Mouse (Mus musculus): ENCODE measurements at regions not wholly inside any gene's neighbourhood (a gene's known extent, or its start where the extent isn't known, plus 50 kb on each side); places are given as distances from the start of the nearest gene placed in this dataset.

- Histone ChIP-seq H3K4me1 (peaks cover 24% of the 10 kb centered on the region), H3K27me3 (no peaks in the 10 kb centered on the region), H3K9ac (no peak overlapping the region), H3K9me3 (replicated peaks) (no peaks in the 10 kb centered on the region), H3K4me2 (replicated peaks) (no peak overlapping the region), H3K4me3 (no peak overlapping the region), H3K36me3 (no peaks in the 10 kb centered on the region), H3K27ac (no peak overlapping the region)
- no peak for ATAC-seq (ENCODE audit: low FRiP score)
- 39% methylated on average over 5 of the region's 5 CpGs for WGBS
These were observed 182.4 kb downstream of the Utp6 start for GRCm38 (mm10) chr11:79779756-79780155.

- 82% methylated on average over 5 of the region's 5 CpGs for WGBS
- ATAC-seq (ENCODE audit: low FRiP score) = no peak
- Histone ChIP-seq H3K9ac (no peak overlapping the region), H3K4me2 (replicated peaks) (no peak overlapping the region), H3K27ac (no peak overlapping the region), H3K4me1 (peaks cover 17% of the 10 kb centered on the region), H3K9me3 (replicated peaks) (no peaks in the 10 kb centered on the region), H3K36me3 (no peaks in the 10 kb centered on the region), H3K4me3 (no peak overlapping the region), H3K27me3 (no peaks in the 10 kb centered on the region)
These were observed 183.7 kb downstream of the Utp6 start for GRCm38 (mm10) chr11:79778522-79778921.

DNA sequence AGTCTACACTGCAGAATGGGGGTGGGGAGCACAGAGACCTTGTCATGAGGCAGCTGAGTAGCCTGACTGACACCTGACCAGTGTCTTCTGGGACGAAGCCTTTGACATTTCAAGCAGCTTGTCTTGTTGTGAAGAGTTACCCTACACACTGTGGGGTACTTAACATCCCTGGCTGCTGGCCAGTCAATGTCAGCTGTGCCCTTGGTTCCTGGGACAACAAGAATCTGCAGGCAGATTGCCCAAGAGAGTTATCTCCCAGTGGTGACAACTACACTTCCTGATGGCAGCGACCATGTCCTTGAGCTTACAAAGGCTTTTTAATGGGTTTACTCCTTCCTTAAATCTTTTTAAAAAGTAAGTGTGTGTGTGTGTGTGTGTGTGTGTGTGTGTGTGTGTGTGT is 184.2 kb downstream of the Utp6 start:
- ATAC-seq (ENCODE audit: low FRiP score) = no peak
- 67% methylated on average over 2 of the region's 2 CpGs for WGBS
- H3K36me3 ChIP-seq = no peaks in the 10 kb centered on the region
- no peak overlapping the region for H3K9ac ChIP-seq
- no peak overlapping the region for H3K4me2 ChIP-seq (replicated peaks)
- H3K4me3 ChIP-seq = no peak overlapping the region
- no peaks in the 10 kb centered on the region for H3K27me3 ChIP-seq
- no peak overlapping the region for H3K27ac ChIP-seq
- H3K9me3 ChIP-seq (replicated peaks) = no peaks in the 10 kb centered on the region
- peaks cover 13% of the 10 kb centered on the region for H3K4me1 ChIP-seq

GRCm38 (mm10) chr11:79776577-79776976 is 185.6 kb downstream of the Rab11fip4 start:
- Histone ChIP-seq H3K4me2 (replicated peaks) (no peak overlapping the region), H3K4me1 (peaks cover 13% of the 10 kb centered on the region), H3K36me3 (no peaks in the 10 kb centered on the region), H3K4me3 (no peak overlapping the region), H3K27ac (no peak overlapping the region), H3K9me3 (replicated peaks) (no peaks in the 10 kb centered on the region), H3K9ac (no peak overlapping the region), H3K27me3 (no peaks in the 10 kb centered on the region)
- ATAC-seq (ENCODE audit: low FRiP score) = no peak
- 25% methylated on average over 6 of the region's 6 CpGs for WGBS

DNA sequence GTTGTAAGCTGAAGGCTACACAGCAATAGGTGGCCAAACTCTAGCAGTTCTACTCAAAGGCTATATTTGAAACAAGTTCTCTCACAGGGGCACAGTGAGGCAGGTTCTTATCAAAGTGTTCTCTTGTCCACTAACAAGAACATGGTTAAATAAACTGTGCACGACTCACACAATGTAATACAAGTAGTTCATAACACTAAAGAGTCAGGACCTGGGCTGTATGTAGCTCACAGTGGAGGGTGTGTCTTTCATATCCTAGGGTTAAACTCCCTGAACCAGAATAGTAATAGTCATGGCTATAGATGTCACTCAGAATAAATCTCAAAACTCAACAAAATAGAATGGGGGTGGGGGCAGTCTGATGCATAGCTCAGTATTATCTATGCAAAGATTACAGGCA is 182.7 kb downstream of the Rab11fip4 start:
- H3K36me3 ChIP-seq = no peaks in the 10 kb centered on the region
- 79% methylated on average over 1 of the region's 1 CpGs for WGBS
- H3K9ac ChIP-seq = no peak overlapping the region
- no peak overlapping the region for H3K27ac ChIP-seq
- no peak overlapping the region for H3K4me3 ChIP-seq
- H3K27me3 ChIP-seq = no peaks in the 10 kb centered on the region
- H3K9me3 ChIP-seq (replicated peaks) = no peaks in the 10 kb centered on the region
- ATAC-seq (ENCODE audit: low FRiP score) = no peak
- peaks cover 7% of the 10 kb centered on the region for H3K4me1 ChIP-seq
- no peak overlapping the region for H3K4me2 ChIP-seq (replicated peaks)

DNA sequence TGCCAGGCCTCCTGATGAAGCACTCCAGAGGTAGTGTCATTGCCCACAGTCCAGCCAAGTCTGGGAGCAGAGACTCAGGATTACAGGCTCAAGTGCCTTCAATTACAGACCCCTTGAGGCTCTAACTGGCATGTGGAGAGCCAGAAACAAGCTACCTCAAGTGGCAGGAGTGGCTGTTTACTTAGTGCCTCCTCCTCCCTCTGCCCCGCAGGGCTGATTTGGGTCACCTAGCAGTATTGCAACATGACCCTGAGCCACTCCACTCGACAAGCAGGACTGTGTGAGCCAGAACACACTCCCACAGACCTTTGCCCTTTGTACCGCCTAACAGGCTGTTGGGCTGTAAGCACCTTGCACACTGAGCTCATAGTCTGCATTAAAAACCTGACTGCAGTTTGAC is 180.4 kb downstream of the Rab11fip4 start:
- Histone ChIP-seq H3K4me2 (replicated peaks) (no peak overlapping the region), H3K27ac (no peak overlapping the region), H3K9me3 (replicated peaks) (no peaks in the 10 kb centered on the region), H3K4me1 (0 out of 2 replicates have a peak, but pooled peaks cover 3% of the 10 kb centered on the region), H3K4me3 (no peak overlapping the region), H3K27me3 (no peaks in the 10 kb centered on the region), H3K9ac (no peak overlapping the region), H3K36me3 (no peaks in the 10 kb centered on the region)
- ATAC-seq (ENCODE audit: low FRiP score) = no peak
- WGBS = 52% methylated on average over 3 of the region's 3 CpGs

- Histone ChIP-seq H3K4me3 (no peak overlapping the region), H3K27me3 (no peaks in the 10 kb centered on the region), H3K27ac (no peak overlapping the region), H3K9me3 (replicated peaks) (no peaks in the 10 kb centered on the region), H3K4me2 (replicated peaks) (no peak overlapping the region), H3K9ac (no peak overlapping the region), H3K4me1 (0 out of 2 replicates have a peak, but pooled peaks cover 6% of the 10 kb centered on the region), H3K36me3 (no peaks in the 10 kb centered on the region)
- ATAC-seq (ENCODE audit: low FRiP score) = no peak
- WGBS = 85% methylated on average over 5 of the region's 5 CpGs
These were observed 176.1 kb downstream of the Rab11fip4 start for GRCm38 (mm10) chr11:79767111-79767510.

GRCm38 (mm10) chr11:79766036-79766435 is 175.0 kb downstream of the Rab11fip4 start:
- Histone ChIP-seq H3K36me3 (no peaks in the 10 kb centered on the region), H3K27me3 (no peaks in the 10 kb centered on the region), H3K4me2 (replicated peaks) (no peak overlapping the region), H3K4me1 (0 out of 2 replicates have a peak, but pooled peaks cover 3% of the 10 kb centered on the region), H3K27ac (no peak overlapping the region), H3K9me3 (replicated peaks) (no peaks in the 10 kb centered on the region), H3K9ac (no peak overlapping the region), H3K4me3 (no peak overlapping the region)
- no peak for ATAC-seq (ENCODE audit: low FRiP score)
- 90% methylated on average over 2 of the region's 2 CpGs for WGBS

- H3K27me3 ChIP-seq = no peaks in the 10 kb centered on the region
- no peaks in the 10 kb centered on the region for H3K9me3 ChIP-seq (replicated peaks)
- no peak overlapping the region for H3K4me3 ChIP-seq
- ATAC-seq (ENCODE audit: low FRiP score) = no peak
- H3K9ac ChIP-seq = no peak overlapping the region
- no peak overlapping the region for H3K27ac ChIP-seq
- 41% methylated on average over 2 of the region's 2 CpGs for WGBS
- no peaks in the 10 kb centered on the region for H3K36me3 ChIP-seq
- 0 out of 2 replicates have a peak, but pooled peaks cover 3% of the 10 kb centered on the region for H3K4me1 ChIP-seq
- no peak overlapping the region for H3K4me2 ChIP-seq (replicated peaks)
These were observed 174.4 kb downstream of the Rab11fip4 start for GRCm38 (mm10) chr11:79765396-79765795.

DNA sequence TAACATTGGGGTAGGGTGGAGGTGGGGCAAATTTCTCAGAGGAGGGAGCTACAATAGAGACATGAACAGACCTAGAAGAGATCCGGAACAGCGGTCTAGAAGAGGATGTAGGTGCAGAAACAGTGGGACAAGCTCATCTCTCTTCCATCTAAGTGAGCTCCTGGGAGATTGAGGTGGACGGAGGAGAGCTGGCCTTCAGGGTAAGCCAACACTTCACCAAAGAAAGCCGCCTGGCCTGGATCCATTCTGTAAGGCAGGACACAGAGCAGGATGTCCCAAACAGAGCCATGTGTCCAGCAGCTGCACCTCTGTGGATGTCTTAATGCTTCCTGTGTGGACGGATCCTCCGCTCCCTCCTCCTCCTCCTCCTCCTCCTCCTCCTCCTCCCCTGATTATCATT is 173.0 kb downstream of the Rab11fip4 start:
- Histone ChIP-seq H3K9ac (no peak overlapping the region), H3K27me3 (no peaks in the 10 kb centered on the region), H3K9me3 (replicated peaks) (no peaks in the 10 kb centered on the region), H3K4me2 (replicated peaks) (no peak overlapping the region), H3K36me3 (no peaks in the 10 kb centered on the region), H3K27ac (no peak overlapping the region), H3K4me3 (no peak overlapping the region), H3K4me1 (0 out of 2 replicates have a peak, but pooled peaks cover 3% of the 10 kb centered on the region)
- ATAC-seq (ENCODE audit: low FRiP score) = no peak
- 81% methylated on average over 6 of the region's 6 CpGs for WGBS

GRCm38 (mm10) chr11:79762654-79763053 is 171.6 kb downstream of the Rab11fip4 start:
- H3K9ac ChIP-seq = no peak overlapping the region
- H3K27me3 ChIP-seq = no peaks in the 10 kb centered on the region
- H3K27ac ChIP-seq = no peak overlapping the region
- no peak overlapping the region for H3K4me3 ChIP-seq
- no peaks in the 10 kb centered on the region for H3K36me3 ChIP-seq
- WGBS = 98% methylated on average over 2 of the region's 2 CpGs
- H3K9me3 ChIP-seq (replicated peaks) = no peaks in the 10 kb centered on the region
- H3K4me2 ChIP-seq (replicated peaks) = no peak overlapping the region
- 0 out of 2 replicates have a peak, but pooled peaks cover 3% of the 10 kb centered on the region for H3K4me1 ChIP-seq
- ATAC-seq (ENCODE audit: low FRiP score) = no peak

GRCm38 (mm10) chr11:79762027-79762426 is 171.0 kb downstream of the Rab11fip4 start:
- Histone ChIP-seq H3K4me3 (no peak overlapping the region), H3K27me3 (no peaks in the 10 kb centered on the region), H3K9me3 (replicated peaks) (no peaks in the 10 kb centered on the region), H3K36me3 (no peaks in the 10 kb centered on the region), H3K4me1 (0 out of 2 replicates have a peak, but pooled peaks cover 3% of the 10 kb centered on the region), H3K9ac (no peak overlapping the region), H3K4me2 (replicated peaks) (no peak overlapping the region), H3K27ac (no peak overlapping the region)
- no peak for ATAC-seq (ENCODE audit: low FRiP score)
- 58% methylated on average over 2 of the region's 2 CpGs for WGBS

DNA sequence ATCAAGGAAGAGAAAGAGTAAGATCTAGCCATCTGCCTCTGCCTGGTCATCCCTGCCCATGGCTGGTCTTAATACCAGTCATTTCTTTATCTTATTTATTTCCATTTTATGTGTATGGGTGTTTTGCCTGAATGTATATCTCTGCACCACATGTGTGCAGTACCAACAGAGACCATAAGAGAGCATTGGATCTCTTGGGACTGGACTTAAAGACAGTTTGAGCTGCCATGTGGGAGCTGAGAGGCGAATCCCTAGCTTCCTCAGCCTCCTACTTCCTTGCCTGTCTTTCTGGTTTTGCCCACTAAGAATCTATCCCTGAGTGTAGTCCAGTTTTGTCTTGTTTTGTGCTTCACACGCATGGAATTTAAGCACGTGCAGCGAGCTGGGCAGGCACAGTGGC is 169.5 kb downstream of the Rab11fip4 start:
- ATAC-seq (ENCODE audit: low FRiP score) = no peak
- 94% methylated on average over 4 of the region's 4 CpGs for WGBS

More for the DNA sequence above, 169.5 kb downstream of the Rab11fip4 start:
- H3K27me3 ChIP-seq = no peaks in the 10 kb centered on the region
- H3K9me3 ChIP-seq (replicated peaks) = no peaks in the 10 kb centered on the region
- H3K4me3 ChIP-seq = no peak overlapping the region
- no peak overlapping the region for H3K27ac ChIP-seq
- H3K4me2 ChIP-seq (replicated peaks) = no peak overlapping the region
- no peak overlapping the region for H3K9ac ChIP-seq
- no peaks in the 10 kb centered on the region for H3K36me3 ChIP-seq
- H3K4me1 ChIP-seq = 0 out of 2 replicates have a peak, but pooled peaks cover 3% of the 10 kb centered on the region

Data from hindbrain, embryonic 12.5 days (tissue).